Mouse (Mus musculus) forebrain, embryonic 15.5 days (tissue): ENCODE measurements at regions not wholly inside any gene's neighbourhood (a gene's known extent, or its start where the extent isn't known, plus 50 kb on each side); places are given as distances from the start of the nearest gene placed in this dataset.

ENCODE experiments used
- ATAC-seq: fragments of 200-750 bp; cut with Nextera tagmentation; replicated peaks from 2 replicates; pipeline ENCODE4 v1.8.0; 2017; ENCODE audit warnings: mild to moderate bottlenecking, moderate TSS enrichment, moderate library complexity
- H3K27ac ChIP-seq: fragments of 300-500 bp; sonication (generic); replicated peaks from 2 replicates; pipeline ENCODE4 v1.5.1; 2015; ENCODE audit warnings: mild to moderate bottlenecking, inconsistent platforms
- H3K27me3 ChIP-seq: fragments of 300-500 bp; sonication (generic); 2 replicates; pipeline ENCODE4 v1.6.1; 2015; ENCODE audit warnings: inconsistent platforms
- H3K36me3 ChIP-seq: fragments of 300-500 bp; sonication (generic); 2 replicates; pipeline ENCODE4 v1.6.1; 2015; ENCODE audit warnings: mild to moderate bottlenecking, inconsistent platforms
- H3K4me1 ChIP-seq: fragments of 300-500 bp; sonication (generic); 2 replicates; pipeline ENCODE4 v1.6.1; 2015; ENCODE audit warnings: inconsistent platforms
- H3K4me2 ChIP-seq: fragments of 300-500 bp; sonication (generic); replicated peaks from 2 replicates; pipeline ENCODE4 v1.6.1; 2015; ENCODE audit warnings: mild to moderate bottlenecking, inconsistent platforms
- H3K4me3 ChIP-seq: fragments of 300-500 bp; sonication (generic); 2 replicates; pipeline ENCODE4 v1.5.1; 2015; ENCODE audit warnings: mild to moderate bottlenecking, inconsistent platforms
- H3K9ac ChIP-seq: fragments of 300-500 bp; sonication (generic); replicated peaks from 2 replicates; pipeline ENCODE4 v1.6.1; 2015; ENCODE audit warnings: mild to moderate bottlenecking, inconsistent platforms
- H3K9me3 ChIP-seq: fragments of 300-500 bp; sonication (generic); 2 replicates; pipeline ENCODE4 v1.6.1; 2016; ENCODE audit warnings: inconsistent platforms
- WGBS: fragments of 180-500 bp; shearing (Covaris S2); methylation state at CpG from one replicate; pipeline ENCODE4 v1.1.7; 2015; ENCODE audit warnings: mixed read lengths; 5-methylcytosine and 5-hydroxymethylcytosine counted together

- Histone ChIP-seq H3K27me3 (no peaks in the 10 kb centered on the region), H3K4me3 (no peak overlapping the region), H3K4me1 (peaks cover 6% of the 10 kb centered on the region), H3K9me3 (no peaks in the 10 kb centered on the region), H3K9ac (no peak overlapping the region), H3K36me3 (no peaks in the 10 kb centered on the region), H3K27ac (no peak overlapping the region), H3K4me2 (no peak overlapping the region)
- WGBS, result 53% methylated on average over 2 of the region's 2 CpGs
- ATAC-seq, result no peak
Measured at GRCm38 (mm10) chr6:31640745-31641144, 77.0 kb upstream of the Podxl start.

GRCm38 (mm10) chr6:31639460-31639859 is 75.7 kb upstream of the Podxl start:
- peak; percentile 55 for ATAC-seq
- peaks cover 6% of the 10 kb centered on the region for H3K4me1 ChIP-seq
- no peak overlapping the region for H3K27ac ChIP-seq
- H3K4me3 ChIP-seq, result no peak overlapping the region
- H3K27me3 ChIP-seq, result no peaks in the 10 kb centered on the region
- no peaks in the 10 kb centered on the region for H3K9me3 ChIP-seq
- 17% methylated on average over 2 of the region's 2 CpGs for WGBS
- H3K4me2 ChIP-seq, result no peak overlapping the region
- no peaks in the 10 kb centered on the region for H3K36me3 ChIP-seq
- no peak overlapping the region for H3K9ac ChIP-seq

- H3K27me3 ChIP-seq, result no peaks in the 10 kb centered on the region
- H3K27ac ChIP-seq, result no peak overlapping the region
- peaks cover 6% of the 10 kb centered on the region for H3K4me1 ChIP-seq
- no peak; the same call in 1 of the 2 replicates for ATAC-seq
- H3K36me3 ChIP-seq, result no peaks in the 10 kb centered on the region
- no peak overlapping the region for H3K9ac ChIP-seq
- no peak overlapping the region for H3K4me2 ChIP-seq
- WGBS, result 40% methylated on average over 13 of the region's 13 CpGs
- no peak overlapping the region for H3K4me3 ChIP-seq
- H3K9me3 ChIP-seq, result no peaks in the 10 kb centered on the region
Measured at GRCm38 (mm10) chr6:31638434-31639220, 74.8 kb upstream of the Podxl start.

- no peak for ATAC-seq
- H3K4me2 ChIP-seq, result no peak overlapping the region
- 25% methylated on average over 16 of the region's 16 CpGs for WGBS
Measured at GRCm38 (mm10) chr6:31637371-31638052, 73.7 kb upstream of the Podxl start.

GRCm38 (mm10) chr6:31636954-31637353 is 73.2 kb upstream of the Podxl start:
- no peaks in the 10 kb centered on the region for H3K9me3 ChIP-seq
- H3K4me1 ChIP-seq, result no peaks in the 10 kb centered on the region
- H3K9ac ChIP-seq, result no peak overlapping the region
- ATAC-seq, result no peak
- no peak overlapping the region for H3K4me2 ChIP-seq
- 33% methylated on average over 9 of the region's 9 CpGs for WGBS
- no peak overlapping the region for H3K27ac ChIP-seq
- H3K27me3 ChIP-seq, result no peaks in the 10 kb centered on the region
- no peak overlapping the region for H3K4me3 ChIP-seq
- H3K36me3 ChIP-seq, result no peaks in the 10 kb centered on the region

More at GRCm38 (mm10) chr6:31637371-31638052, 73.7 kb upstream of the Podxl start:
- H3K36me3 ChIP-seq, result no peaks in the 10 kb centered on the region
- no peak overlapping the region for H3K27ac ChIP-seq
- H3K27me3 ChIP-seq, result no peaks in the 10 kb centered on the region
- H3K9me3 ChIP-seq, result no peaks in the 10 kb centered on the region
- no peak overlapping the region for H3K9ac ChIP-seq
- no peak overlapping the region for H3K4me3 ChIP-seq
- peaks cover 3% of the 10 kb centered on the region for H3K4me1 ChIP-seq

- Histone ChIP-seq H3K4me3 (no peak overlapping the region), H3K4me2 (no peak overlapping the region), H3K27ac (no peak overlapping the region), H3K9ac (no peak overlapping the region), H3K9me3 (no peaks in the 10 kb centered on the region), H3K27me3 (no peaks in the 10 kb centered on the region), H3K4me1 (no peaks in the 10 kb centered on the region), H3K36me3 (no peaks in the 10 kb centered on the region)
- 80% methylated on average over 10 of the region's 10 CpGs for WGBS
- no peak for ATAC-seq
Measured at GRCm38 (mm10) chr6:31632485-31632884, 68.7 kb upstream of the Podxl start.

- no peaks in the 10 kb centered on the region for H3K36me3 ChIP-seq
- no peak for ATAC-seq
- no peaks in the 10 kb centered on the region for H3K27me3 ChIP-seq
- H3K9me3 ChIP-seq, result no peaks in the 10 kb centered on the region
- H3K4me1 ChIP-seq, result no peaks in the 10 kb centered on the region
- no peak overlapping the region for H3K4me3 ChIP-seq
- 59% methylated on average over 4 of the region's 4 CpGs for WGBS
- no peak overlapping the region for H3K9ac ChIP-seq
- H3K27ac ChIP-seq, result no peak overlapping the region
- no peak overlapping the region for H3K4me2 ChIP-seq
Measured at GRCm38 (mm10) chr6:31630009-31630408, 66.2 kb upstream of the Podxl start.

- H3K27me3 ChIP-seq, result no peaks in the 10 kb centered on the region
- no peak overlapping the region for H3K9ac ChIP-seq
- no peak overlapping the region for H3K4me3 ChIP-seq
- 76% methylated on average over 3 of the region's 3 CpGs for WGBS
- no peaks in the 10 kb centered on the region for H3K4me1 ChIP-seq
- H3K36me3 ChIP-seq, result no peaks in the 10 kb centered on the region
- H3K9me3 ChIP-seq, result no peaks in the 10 kb centered on the region
- no peak overlapping the region for H3K4me2 ChIP-seq
- no peak for ATAC-seq
- no peak overlapping the region for H3K27ac ChIP-seq
Measured at GRCm38 (mm10) chr6:31627912-31628311, 64.1 kb upstream of the Podxl start.

- Histone ChIP-seq H3K9ac (no peak overlapping the region), H3K9me3 (no peaks in the 10 kb centered on the region), H3K4me3 (no peak overlapping the region), H3K27ac (no peak overlapping the region), H3K4me2 (no peak overlapping the region), H3K36me3 (no peaks in the 10 kb centered on the region), H3K27me3 (no peaks in the 10 kb centered on the region), H3K4me1 (no peaks in the 10 kb centered on the region)
- 85% methylated on average over 2 of the region's 2 CpGs for WGBS
- ATAC-seq, result no peak
Measured at GRCm38 (mm10) chr6:31625055-31625454, 61.3 kb upstream of the Podxl start.

GRCm38 (mm10) chr6:31624374-31624773 is 60.6 kb upstream of the Podxl start:
- H3K27me3 ChIP-seq, result no peaks in the 10 kb centered on the region
- H3K9ac ChIP-seq, result no peak overlapping the region
- H3K9me3 ChIP-seq, result no peaks in the 10 kb centered on the region
- ATAC-seq, result no peak
- no peak overlapping the region for H3K4me3 ChIP-seq
- H3K36me3 ChIP-seq, result no peaks in the 10 kb centered on the region
- no peak overlapping the region for H3K4me2 ChIP-seq
- H3K4me1 ChIP-seq, result no peaks in the 10 kb centered on the region
- 83% methylated on average over 10 of the region's 10 CpGs for WGBS
- H3K27ac ChIP-seq, result no peak overlapping the region

- no peaks in the 10 kb centered on the region for H3K9me3 ChIP-seq
- no peak for ATAC-seq
- WGBS, result 81% methylated on average over 6 of the region's 6 CpGs
- no peak overlapping the region for H3K4me2 ChIP-seq
- no peaks in the 10 kb centered on the region for H3K27me3 ChIP-seq
- no peaks in the 10 kb centered on the region for H3K36me3 ChIP-seq
- H3K27ac ChIP-seq, result no peak overlapping the region
- H3K4me3 ChIP-seq, result no peak overlapping the region
- H3K9ac ChIP-seq, result no peak overlapping the region
- H3K4me1 ChIP-seq, result no peaks in the 10 kb centered on the region
Measured at GRCm38 (mm10) chr6:31621023-31621422, 57.2 kb upstream of the Podxl start.

- Histone ChIP-seq H3K9me3 (no peaks in the 10 kb centered on the region), H3K9ac (no peak overlapping the region), H3K4me3 (no peak overlapping the region), H3K36me3 (no peaks in the 10 kb centered on the region), H3K27me3 (no peaks in the 10 kb centered on the region), H3K4me1 (no peaks in the 10 kb centered on the region), H3K4me2 (no peak overlapping the region), H3K27ac (no peak overlapping the region)
- 81% methylated on average over 2 of the region's 2 CpGs for WGBS
- no peak for ATAC-seq
Measured at GRCm38 (mm10) chr6:31618852-31619251, 55.1 kb upstream of the Podxl start.
